Mouse (Mus musculus) forebrain, embryonic 13.5 days (tissue): ENCODE results near the gene Fhl1. TPM values are rescaled to one million over a fixed set of nuclear protein-coding genes. Genes with fewer than 3 reads are reported as not detected.

Source experiments
- ATAC-seq: fragments of 200-750 bp; cut with Nextera tagmentation; 2 replicates; pipeline ENCODE4 v1.8.0; 2017
- H3K27ac ChIP-seq: fragments of 300-500 bp; sonication (generic); 2 replicates; pipeline ENCODE4 v1.5.1; 2015; ENCODE audit warnings: inconsistent platforms, mild to moderate bottlenecking, moderate library complexity
- H3K27me3 ChIP-seq: fragments of 300-500 bp; sonication (generic); 2 replicates; pipeline ENCODE4 v1.6.1; 2015; ENCODE audit warnings: mild to moderate bottlenecking, inconsistent platforms
- H3K36me3 ChIP-seq: fragments of 300-500 bp; sonication (generic); 2 replicates; pipeline ENCODE4 v1.6.1; 2015; ENCODE audit warnings: mild to moderate bottlenecking, inconsistent platforms; ENCODE audit not compliant: poor library complexity, severe bottlenecking
- H3K4me1 ChIP-seq: fragments of 300-500 bp; sonication (generic); 2 replicates; pipeline ENCODE4 v1.6.1; 2015; ENCODE audit warnings: inconsistent platforms
- H3K4me2 ChIP-seq: fragments of 300-500 bp; sonication (generic); 2 replicates; pipeline ENCODE4 v1.6.1; 2015; ENCODE audit warnings: inconsistent platforms, mild to moderate bottlenecking, moderate library complexity
- H3K4me3 ChIP-seq: fragments of 300-500 bp; sonication (generic); 2 replicates; pipeline ENCODE4 v1.5.1; 2015; ENCODE audit warnings: mild to moderate bottlenecking, inconsistent platforms
- H3K9ac ChIP-seq: fragments of 300-500 bp; sonication (generic); 2 replicates; pipeline ENCODE4 v1.6.1; 2015; ENCODE audit warnings: mild to moderate bottlenecking, inconsistent platforms
- H3K9me3 ChIP-seq: fragments of 300-500 bp; sonication (generic); replicated peaks from 2 replicates; pipeline ENCODE4 v1.6.1; 2016; ENCODE audit warnings: inconsistent platforms
- WGBS: fragments of 180-500 bp; shearing (Covaris S2); methylation state at CpG from one replicate; pipeline ENCODE4 v1.1.7; 2015; 5-methylcytosine and 5-hydroxymethylcytosine counted together
- polyA plus RNA-seq: library from polyadenylated mRNA; unstranded; fragments of >200 nt; fragmentation: Nextera tagmentation; extraction: Ambion mirVana; gene quantifications from 2 replicates; pipeline ENCODE4 v1.2.1, GENCODE M21; 2015

Fhl1 gene
- polyA plus RNA-seq = 138 and 154 TPM in 2 replicates

- Histone ChIP-seq H3K9ac (peak within 1 kb of the TSS; percentile 76), H3K36me3 (no peaks in the 10 kb centered on the region), H3K4me1 (0 out of 2 replicates have a peak, but pooled peaks cover 5% of the 10 kb centered on the region), H3K9me3 (no peaks in the 10 kb centered on the region), H3K27me3 (no peaks in the 10 kb centered on the region), H3K4me2 (peak within 1 kb of the TSS; percentile 58), H3K27ac (peak within 1 kb of the TSS; percentile 79), H3K4me3 (peak within 1 kb of the TSS; percentile 61)
- 24% methylated on average over 41 of the region's 106 CpGs for WGBS
- peak; percentile 91 for ATAC-seq
Measured at GRCm38 (mm10) chrX:56731306-56732201, at the start of gene Fhl1. Gene Fhl1 (plus strand): TSS chrX:56731787.

GRCm38 (mm10) chrX:56682156-56682720 lies 49.3 kb upstream of the Fhl1 start:
- Histone ChIP-seq H3K36me3 (no peaks in the 10 kb centered on the region), H3K9me3 (no peaks in the 10 kb centered on the region), H3K9ac (no peak overlapping the region), H3K4me3 (no peak overlapping the region), H3K27ac (no peak overlapping the region), H3K27me3 (no peaks in the 10 kb centered on the region), H3K4me2 (no peak overlapping the region), H3K4me1 (0 out of 2 replicates have a peak, but pooled peaks cover 3% of the 10 kb centered on the region)
- peak; percentile 70; the same call in 1 of the 2 replicates for ATAC-seq
- 32% methylated on average over 1 of the region's 1 CpGs for WGBS

- no peak overlapping the region for H3K4me3 ChIP-seq
- 0 out of 2 replicates have a peak, but pooled peaks cover 3% of the 10 kb centered on the region for H3K4me1 ChIP-seq
- WGBS = 84% methylated on average over 10 of the region's 10 CpGs
- no peaks in the 10 kb centered on the region for H3K27me3 ChIP-seq
- H3K9ac ChIP-seq = no peak overlapping the region
- no peak for ATAC-seq
- H3K4me2 ChIP-seq = no peak overlapping the region
- no peak overlapping the region for H3K27ac ChIP-seq
- H3K9me3 ChIP-seq = no peaks in the 10 kb centered on the region
- H3K36me3 ChIP-seq = no peaks in the 10 kb centered on the region
Measured at GRCm38 (mm10) chrX:56683521-56683920, 48.1 kb upstream of the Fhl1 start.

GRCm38 (mm10) chrX:56692554-56692953 lies 39.0 kb upstream of the Fhl1 start:
- H3K4me1 ChIP-seq = no peaks in the 10 kb centered on the region
- H3K27me3 ChIP-seq = no peaks in the 10 kb centered on the region
- H3K9me3 ChIP-seq = no peaks in the 10 kb centered on the region
- no peak overlapping the region for H3K9ac ChIP-seq
- no peak for ATAC-seq
- H3K4me3 ChIP-seq = no peak overlapping the region
- H3K27ac ChIP-seq = no peak overlapping the region
- H3K36me3 ChIP-seq = no peaks in the 10 kb centered on the region
- H3K4me2 ChIP-seq = no peak overlapping the region
- WGBS = 92% methylated on average over 6 of the region's 6 CpGs

DNA sequence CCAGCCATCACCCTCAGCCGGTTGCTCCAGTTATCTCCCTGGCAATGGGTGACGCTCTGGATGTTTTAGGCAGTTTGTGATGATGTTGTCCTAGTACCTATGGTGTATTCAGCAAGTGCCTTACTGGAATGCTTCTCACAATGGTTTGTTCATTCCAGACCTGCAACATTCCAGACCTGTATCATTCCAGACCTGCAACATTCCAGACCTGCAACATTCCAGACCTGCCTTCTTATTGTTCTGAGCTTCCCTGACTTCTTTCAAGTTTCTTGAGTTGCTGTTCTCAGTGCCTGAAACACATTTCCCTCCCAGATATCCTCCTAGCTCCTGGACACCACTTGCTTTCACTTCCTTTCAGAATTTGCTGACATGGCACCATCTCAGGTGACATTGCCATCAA lies 37.0 kb upstream of the Fhl1 start:
- Histone ChIP-seq H3K9ac (no peak overlapping the region), H3K36me3 (no peaks in the 10 kb centered on the region), H3K27ac (no peak overlapping the region), H3K9me3 (no peaks in the 10 kb centered on the region), H3K4me3 (no peak overlapping the region), H3K4me2 (no peak overlapping the region), H3K4me1 (no peaks in the 10 kb centered on the region), H3K27me3 (no peaks in the 10 kb centered on the region)
- 88% methylated on average over 2 of the region's 2 CpGs for WGBS
- ATAC-seq = no peak

GRCm38 (mm10) chrX:56697199-56697780 lies 34.3 kb upstream of the Fhl1 start:
- no peak overlapping the region for H3K4me2 ChIP-seq
- no peaks in the 10 kb centered on the region for H3K4me1 ChIP-seq
- H3K9me3 ChIP-seq = no peaks in the 10 kb centered on the region
- WGBS = 87% methylated on average over 6 of the region's 6 CpGs
- H3K27ac ChIP-seq = no peak overlapping the region
- no peaks in the 10 kb centered on the region for H3K27me3 ChIP-seq
- H3K9ac ChIP-seq = no peak overlapping the region
- H3K36me3 ChIP-seq = no peaks in the 10 kb centered on the region
- no peak for ATAC-seq
- H3K4me3 ChIP-seq = no peak overlapping the region

- H3K4me1 ChIP-seq = no peaks in the 10 kb centered on the region
- no peak overlapping the region for H3K27ac ChIP-seq
- H3K9ac ChIP-seq = no peak overlapping the region
- H3K4me3 ChIP-seq = no peak overlapping the region
- ATAC-seq = no peak
- H3K9me3 ChIP-seq = no peaks in the 10 kb centered on the region
- no peak overlapping the region for H3K4me2 ChIP-seq
- H3K27me3 ChIP-seq = no peaks in the 10 kb centered on the region
- WGBS = 86% methylated on average over 4 of the region's 4 CpGs
- no peaks in the 10 kb centered on the region for H3K36me3 ChIP-seq
Measured at GRCm38 (mm10) chrX:56697886-56698285, 33.7 kb upstream of the Fhl1 start.

DNA sequence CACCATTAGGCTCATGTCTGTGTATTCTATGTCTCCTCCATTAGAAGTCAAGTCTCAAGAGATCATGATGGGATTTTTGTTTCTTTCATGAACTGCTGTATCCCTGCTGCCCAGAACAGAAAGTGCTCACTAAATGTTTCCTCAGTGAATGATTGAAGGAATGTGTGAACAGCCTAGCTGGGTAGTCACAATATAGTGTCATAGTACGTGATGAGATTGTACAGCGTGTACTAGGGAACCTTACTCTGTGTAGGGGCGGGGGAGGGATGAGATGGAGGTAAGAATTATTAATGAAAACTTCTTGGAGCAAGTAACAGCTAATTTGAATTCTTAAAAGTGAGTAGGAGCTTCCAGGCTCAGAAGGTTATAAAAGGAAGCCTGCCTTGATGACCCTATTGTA lies 30.3 kb upstream of the Fhl1 start:
- H3K4me1 ChIP-seq = no peaks in the 10 kb centered on the region
- H3K9ac ChIP-seq = no peak overlapping the region
- no peaks in the 10 kb centered on the region for H3K36me3 ChIP-seq
- no peaks in the 10 kb centered on the region for H3K27me3 ChIP-seq
- no peak overlapping the region for H3K27ac ChIP-seq
- 84% methylated on average over 3 of the region's 3 CpGs for WGBS
- no peak for ATAC-seq
- no peaks in the 10 kb centered on the region for H3K9me3 ChIP-seq
- no peak overlapping the region for H3K4me2 ChIP-seq
- H3K4me3 ChIP-seq = no peak overlapping the region

- Histone ChIP-seq H3K4me1 (no peaks in the 10 kb centered on the region), H3K4me3 (no peak overlapping the region), H3K27me3 (no peaks in the 10 kb centered on the region), H3K9me3 (no peaks in the 10 kb centered on the region), H3K27ac (no peak overlapping the region), H3K9ac (no peak overlapping the region), H3K36me3 (no peaks in the 10 kb centered on the region), H3K4me2 (no peak overlapping the region)
- ATAC-seq = no peak
- 85% methylated on average over 8 of the region's 8 CpGs for WGBS
Measured at GRCm38 (mm10) chrX:56703965-56704562, 27.5 kb upstream of the Fhl1 start.

- Histone ChIP-seq H3K27me3 (no peaks in the 10 kb centered on the region), H3K4me1 (no peaks in the 10 kb centered on the region), H3K36me3 (no peaks in the 10 kb centered on the region), H3K27ac (no peak overlapping the region), H3K4me2 (no peak overlapping the region), H3K9ac (no peak overlapping the region), H3K4me3 (no peak overlapping the region), H3K9me3 (no peaks in the 10 kb centered on the region)
- no peak for ATAC-seq
- 83% methylated on average over 6 of the region's 6 CpGs for WGBS
Measured at GRCm38 (mm10) chrX:56708592-56709370, 22.8 kb upstream of the Fhl1 start.

- no peaks in the 10 kb centered on the region for H3K36me3 ChIP-seq
- no peak for ATAC-seq
- H3K4me3 ChIP-seq = no peak overlapping the region
- H3K4me1 ChIP-seq = no peaks in the 10 kb centered on the region
- H3K27ac ChIP-seq = no peak overlapping the region
- H3K27me3 ChIP-seq = no peaks in the 10 kb centered on the region
- 90% methylated on average over 1 of the region's 1 CpGs for WGBS
- H3K9me3 ChIP-seq = no peaks in the 10 kb centered on the region
- H3K9ac ChIP-seq = no peak overlapping the region
- H3K4me2 ChIP-seq = no peak overlapping the region
Measured at GRCm38 (mm10) chrX:56710522-56710921, 21.1 kb upstream of the Fhl1 start.
